Mouse (Mus musculus) kidney, embryonic 14.5 days (tissue): ENCODE results near the gene Tinf2. TPM values are rescaled to one million over a fixed set of nuclear protein-coding genes. Genes with fewer than 3 reads are reported as not detected.

Experiments
- ATAC-seq: fragments of 200-750 bp; cut with Nextera tagmentation; 2 replicates; pipeline ENCODE4 v1.8.0; 2017; ENCODE audit warnings: moderate number of reproducible peaks, mild to moderate bottlenecking, moderate TSS enrichment, moderate library complexity; ENCODE audit not compliant: low FRiP score, low TSS enrichment
- H3K27ac ChIP-seq: fragments of 300-500 bp; sonication (generic); 2 replicates; pipeline ENCODE4 v1.5.1; 2014; ENCODE audit warnings: low read depth, mild to moderate bottlenecking, low read length, moderate library complexity, mixed read lengths
- H3K27me3 ChIP-seq: fragments of 300-500 bp; sonication (generic); 2 replicates; pipeline ENCODE4 v1.6.1; 2014; ENCODE audit warnings: mild to moderate bottlenecking, low read length; ENCODE audit not compliant: control insufficient read depth, insufficient read depth
- H3K36me3 ChIP-seq: fragments of 300-500 bp; sonication (generic); 2 replicates; pipeline ENCODE4 v1.6.1; 2014; ENCODE audit warnings: low read length, mixed read lengths; ENCODE audit not compliant: control insufficient read depth, insufficient read depth
- H3K4me1 ChIP-seq: fragments of 300-500 bp; sonication (generic); 2 replicates; pipeline ENCODE4 v1.6.1; 2014; ENCODE audit warnings: low read length, mixed read lengths; ENCODE audit not compliant: control insufficient read depth, insufficient read depth
- H3K4me2 ChIP-seq: fragments of 300-500 bp; sonication (generic); replicated peaks from 2 replicates; pipeline ENCODE4 v1.6.1; 2014; ENCODE audit warnings: low read depth, mild to moderate bottlenecking, low read length
- H3K4me3 ChIP-seq: fragments of 300-500 bp; sonication (generic); 2 replicates; pipeline ENCODE4 v1.5.1; 2014; ENCODE audit warnings: mild to moderate bottlenecking, low read length
- H3K9ac ChIP-seq: fragments of 300-500 bp; sonication (generic); 2 replicates; pipeline ENCODE4 v1.6.1; 2014; ENCODE audit warnings: low read depth, mild to moderate bottlenecking, low read length, moderate library complexity
- H3K9me3 ChIP-seq: fragments of 300-500 bp; sonication (generic); 2 replicates; pipeline ENCODE4 v1.6.1; 2016; ENCODE audit warnings: low read length; ENCODE audit not compliant: control insufficient read depth
- WGBS: fragments of 180-500 bp; shearing (Covaris S2); extraction: QIAGEN DNeasy Blood & Tissue Kit; methylation state at CpG from one replicate; pipeline ENCODE4 v1.1.7; 2014; 5-methylcytosine and 5-hydroxymethylcytosine counted together
- polyA plus RNA-seq: library from polyadenylated mRNA; unstranded; fragments of >200 nt; fragmentation: Nextera tagmentation; extraction: Ambion mirVana; gene quantifications from 2 replicates; pipeline ENCODE4 v1.2.1, GENCODE M21; 2014

Gene Tinf2
- polyA plus RNA-seq, 1 experiment from 2014 or later: 50.1 TPM

GRCm38 (mm10) chr14:55656935-55657334 is 24.7 kb downstream of the Tinf2 start:
- Histone ChIP-seq H3K4me1 (peaks cover 5% of the 10 kb centered on the region; the same call in 1 of the 2 replicates), H3K9ac (no peak overlapping the region), H3K4me3 (no peak overlapping the region), H3K27ac (no peak overlapping the region), H3K27me3 (no peaks in the 10 kb centered on the region), H3K4me2 (no peak overlapping the region), H3K9me3 (no peaks in the 10 kb centered on the region), H3K36me3 (peaks cover 14% of the 10 kb centered on the region; the same call in 1 of the 2 replicates)
- WGBS: 92% methylated on average over 3 of the region's 3 CpGs
- no peak for ATAC-seq

- ATAC-seq: no peak
- Histone ChIP-seq H3K4me2 (no peak overlapping the region), H3K36me3 (peaks cover 4% of the 10 kb centered on the region; the same call in 1 of the 2 replicates), H3K27me3 (no peaks in the 10 kb centered on the region), H3K4me1 (no peaks in the 10 kb centered on the region), H3K9me3 (no peaks in the 10 kb centered on the region), H3K27ac (no peak overlapping the region), H3K4me3 (no peak overlapping the region), H3K9ac (no peak overlapping the region)
- WGBS: 85% methylated on average over 7 of the region's 7 CpGs
Measured at GRCm38 (mm10) chr14:55651528-55651927, 30.1 kb downstream of the Tinf2 start.

- Histone ChIP-seq H3K27ac (no peak within 1 kb of the TSS), H3K4me3 (no peak within 1 kb of the TSS), H3K27me3 (no peaks in the 10 kb centered on the region), H3K4me1 (peaks cover 4% of the 10 kb centered on the region; the same call in 1 of the 2 replicates), H3K9me3 (no peaks in the 10 kb centered on the region), H3K4me2 (no peak within 1 kb of the TSS), H3K36me3 (peaks cover 9% of the 10 kb centered on the region), H3K9ac (no peak within 1 kb of the TSS)
- WGBS: 92% methylated on average over 2 of the region's 2 CpGs
- ATAC-seq: no peak
Measured at GRCm38 (mm10) chr14:55649884-55650283, 31.7 kb downstream of the Tinf2 start, which contains the start of gene Tssk4. Gene Tssk4, plus strand, starts transcription at chr14:55650184.

GRCm38 (mm10) chr14:55644261-55644888 is 37.2 kb downstream of the Tinf2 start:
- no peaks in the 10 kb centered on the region for H3K9me3 ChIP-seq
- 22% methylated on average over 17 of the region's 17 CpGs for WGBS
- no peaks in the 10 kb centered on the region for H3K27me3 ChIP-seq
- ATAC-seq: no peak
- peak overlapping the region; percentile 93 for H3K9ac ChIP-seq
- H3K4me3 ChIP-seq: peak overlapping the region; percentile 58
- peak overlapping the region; percentile 74 for H3K4me2 ChIP-seq
- peak overlapping the region; percentile 92; the same call in 1 of the 2 replicates for H3K27ac ChIP-seq
- peaks cover 31% of the 10 kb centered on the region for H3K36me3 ChIP-seq
- peaks cover 16% of the 10 kb centered on the region for H3K4me1 ChIP-seq

GRCm38 (mm10) chr14:55643060-55643907 is 38.3 kb downstream of the Tinf2 start, which contains the start of gene Tm9sf1:
Gene Tm9sf1, minus strand, starts transcription at chr14:55643806.
- peak; percentile 86 for ATAC-seq
- Histone ChIP-seq H3K9ac (peak within 1 kb of the TSS; percentile 93), H3K27me3 (no peaks in the 10 kb centered on the region), H3K4me3 (peak within 1 kb of the TSS; percentile 58), H3K9me3 (no peaks in the 10 kb centered on the region), H3K4me2 (peak within 1 kb of the TSS; percentile 74), H3K27ac (peak within 1 kb of the TSS; percentile 92), H3K36me3 (peaks cover 42% of the 10 kb centered on the region), H3K4me1 (peaks cover 16% of the 10 kb centered on the region)
- under 1% methylated on average over 86 of the region's 89 CpGs for WGBS

- H3K9ac ChIP-seq: peak overlapping the region; percentile 93
- peak; percentile 40; the same call in 1 of the 2 replicates for ATAC-seq
- H3K4me3 ChIP-seq: peak overlapping the region; percentile 58
- H3K27me3 ChIP-seq: no peaks in the 10 kb centered on the region
- H3K36me3 ChIP-seq: peaks cover 48% of the 10 kb centered on the region
- H3K4me2 ChIP-seq: peak overlapping the region; percentile 74
- H3K4me1 ChIP-seq: peaks cover 16% of the 10 kb centered on the region
- WGBS: 17% methylated on average over 8 of the region's 8 CpGs
- peak overlapping the region; percentile 92 for H3K27ac ChIP-seq
- H3K9me3 ChIP-seq: no peaks in the 10 kb centered on the region
Measured at GRCm38 (mm10) chr14:55642679-55643059, 39.0 kb downstream of the Tinf2 start.

- ATAC-seq: no peak
- Histone ChIP-seq H3K4me3 (no peak overlapping the region), H3K27me3 (no peaks in the 10 kb centered on the region), H3K9ac (no peak overlapping the region), H3K9me3 (no peaks in the 10 kb centered on the region), H3K36me3 (peaks cover 55% of the 10 kb centered on the region), H3K27ac (no peak overlapping the region), H3K4me2 (no peak overlapping the region), H3K4me1 (peaks cover 17% of the 10 kb centered on the region)
- WGBS: 95% methylated on average over 13 of the region's 13 CpGs
Measured at GRCm38 (mm10) chr14:55641291-55641690, 40.3 kb downstream of the Tinf2 start.

GRCm38 (mm10) chr14:55640816-55641215 is 40.8 kb downstream of the Tinf2 start:
- Histone ChIP-seq H3K4me2 (no peak overlapping the region), H3K27ac (no peak overlapping the region), H3K4me3 (no peak overlapping the region), H3K9ac (no peak overlapping the region), H3K36me3 (peaks cover 55% of the 10 kb centered on the region), H3K27me3 (no peaks in the 10 kb centered on the region), H3K9me3 (no peaks in the 10 kb centered on the region), H3K4me1 (peaks cover 22% of the 10 kb centered on the region)
- 96% methylated on average over 14 of the region's 14 CpGs for WGBS
- no peak for ATAC-seq

- Histone ChIP-seq H3K9me3 (no peaks in the 10 kb centered on the region), H3K4me3 (no peak within 1 kb of the TSS), H3K27me3 (no peaks in the 10 kb centered on the region), H3K27ac (no peak within 1 kb of the TSS), H3K4me1 (peaks cover 16% of the 10 kb centered on the region), H3K4me2 (no peak within 1 kb of the TSS), H3K36me3 (peaks cover 70% of the 10 kb centered on the region), H3K9ac (no peak within 1 kb of the TSS)
- ATAC-seq: no peak
- WGBS: 93% methylated on average over 9 of the region's 9 CpGs
Measured at GRCm38 (mm10) chr14:55637795-55638194, 43.8 kb downstream of the Tinf2 start, which contains the start of gene Gm49378. Gene Gm49378, minus strand, starts transcription at chr14:55637895.
